In the genomic region with DNA sequence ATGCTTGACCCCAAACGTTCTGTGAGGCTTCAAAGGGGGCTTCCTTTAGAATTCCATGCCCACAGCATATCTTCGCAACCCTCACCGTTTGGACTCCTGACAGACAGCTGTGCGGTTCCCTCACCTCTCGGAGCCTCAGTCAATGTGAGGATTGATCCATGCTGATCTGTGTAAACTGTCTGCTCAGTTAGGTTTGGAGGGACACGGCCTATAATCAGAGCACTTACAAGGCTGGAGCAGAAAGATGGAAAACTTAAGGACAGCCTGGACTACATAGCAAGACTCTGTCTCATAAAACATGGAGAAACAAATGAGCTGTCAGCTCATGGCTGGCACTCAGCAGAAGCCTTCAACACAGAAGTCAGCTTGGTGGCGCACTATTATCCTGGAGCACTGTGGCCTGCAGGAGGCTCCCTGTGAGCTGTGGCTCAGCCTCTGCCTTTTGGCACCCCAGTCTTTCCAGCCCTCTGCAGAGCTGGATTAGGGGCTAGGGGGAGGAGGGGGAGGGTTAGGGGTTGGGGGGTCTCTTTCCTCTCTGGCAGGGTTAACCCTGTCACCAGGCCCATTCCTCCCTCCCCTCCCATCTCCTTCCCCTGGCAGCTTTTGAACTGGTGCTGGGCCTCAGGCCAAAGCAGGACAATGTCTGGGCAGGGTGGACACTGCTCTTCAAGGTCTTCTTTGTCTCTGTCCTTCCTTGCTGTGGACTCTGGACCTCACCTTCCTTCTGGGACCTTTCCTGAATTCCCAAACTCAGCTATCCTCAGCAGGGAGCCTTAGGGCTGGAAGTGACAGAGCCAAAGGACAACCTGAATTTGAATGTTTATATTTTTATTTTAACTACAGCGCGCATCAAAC, we compare ENCODE assay signal across 8 mouse cellular contexts. TPM values are rescaled to one million over a fixed set of nuclear protein-coding genes. Genes with fewer than 3 reads are reported as not detected.
DNase-seq lines count a peak whose midpoint lies in the region; ATAC-seq and TF ChIP-seq lines count a peak whose summit lies in the region.

No protein-coding gene starts in this region.

- peak; percentile 77 for DNase-seq in brain, embryonic 14.5 days (ENCODE audit: low read depth)
- no peak for DNase-seq in layer of hippocampus, adult 9-11 months
- no peak for DNase-seq in c-Kit-positive CD71-positive TER-119-positive erythroid progenitor cells, embryonic 14.5 days (ENCODE audit: low spot score)

- H3K36me3 ChIP-seq in embryonic facial prominence, embryonic 12.5 days, result no peaks in the 10 kb centered on the region
- H3K36me3 ChIP-seq in hindbrain, embryonic 12.5 days, result no peaks in the 10 kb centered on the region
- no peaks in the 10 kb centered on the region for H3K36me3 ChIP-seq in limb, embryonic 15.5 days

- H3K27ac ChIP-seq in embryonic facial prominence, embryonic 12.5 days, result peak overlapping the region; percentile 100
- H3K27ac ChIP-seq in hindbrain, embryonic 12.5 days, result peak overlapping the region; percentile 99
- H3K27ac ChIP-seq in limb, embryonic 15.5 days, result peak overlapping the region; percentile 98
- peak overlapping the region; percentile 47; the same call in 1 of the 2 replicates for H3K27ac ChIP-seq in olfactory bulb, adult 2 months (ENCODE audit: insufficient read depth, low read depth, low read length)

- ATAC-seq in embryonic facial prominence, embryonic 12.5 days (ENCODE audit: insufficient number of reproducible peaks, insufficient read depth, low FRiP score, low TSS enrichment), result no peak
- ATAC-seq in hindbrain, embryonic 12.5 days (ENCODE audit: low FRiP score), result peak; percentile 17; the same call in 1 of the 2 replicates
- ATAC-seq in limb, embryonic 15.5 days (ENCODE audit: insufficient number of reproducible peaks, low FRiP score, low TSS enrichment, low read depth), result no peak
- no peak for ATAC-seq in inflammation-experienced regulatory T-cells, adult 6 months

- 32% methylated on average over 9 of the region's 9 CpGs for WGBS in embryonic facial prominence, embryonic 12.5 days
- 20% methylated on average over 9 of the region's 9 CpGs for WGBS in hindbrain, embryonic 12.5 days
- 37% methylated on average over 9 of the region's 9 CpGs for WGBS in limb, embryonic 15.5 days
- 70% methylated on average over 9 of the region's 9 CpGs for WGBS in olfactory bulb, adult 2 months

- TF ChIP-seq CTCF in brain, embryonic 14.5 days (IDR thresholded peaks at IDR 0.05; ENCODE audit: borderline replicate concordance, extremely low read depth, insufficient read depth, insufficient read length), result peak; percentile 11; the same call in 1 of the 2 replicates
- no peak for TF ChIP-seq CTCF in olfactory bulb, adult 2 months (IDR thresholded peaks at IDR 0.05; ENCODE audit: insufficient read depth, low read depth, low read length)

- H3K27me3 ChIP-seq in embryonic facial prominence, embryonic 12.5 days, result no peaks in the 10 kb centered on the region
- H3K27me3 ChIP-seq in hindbrain, embryonic 12.5 days, result no peaks in the 10 kb centered on the region
- H3K27me3 ChIP-seq in limb, embryonic 15.5 days, result no peaks in the 10 kb centered on the region

- peak overlapping the region; percentile 70 for H3K9ac ChIP-seq in embryonic facial prominence, embryonic 12.5 days
- H3K9ac ChIP-seq in hindbrain, embryonic 12.5 days, result peak overlapping the region; percentile 73
- H3K9ac ChIP-seq in limb, embryonic 15.5 days, result no peak overlapping the region

- H3K4me1 ChIP-seq in embryonic facial prominence, embryonic 12.5 days, result peaks cover 53% of the 10 kb centered on the region
- H3K4me1 ChIP-seq in hindbrain, embryonic 12.5 days, result peaks cover 65% of the 10 kb centered on the region
- H3K4me1 ChIP-seq in limb, embryonic 15.5 days, result peaks cover 62% of the 10 kb centered on the region
- peaks cover 17% of the 10 kb centered on the region for H3K4me1 ChIP-seq in olfactory bulb, adult 2 months (ENCODE audit: control insufficient read depth, insufficient read depth, low read length)

- no peak for TF ChIP-seq POLR2A in brain, embryonic 14.5 days (IDR thresholded peaks at IDR 0.05; ENCODE audit: borderline replicate concordance, extremely low read depth, insufficient read depth, insufficient read length, poor library complexity, severe bottlenecking)
- no peak for TF ChIP-seq POLR2A in olfactory bulb, adult 2 months (IDR thresholded peaks at IDR 0.05; ENCODE audit: insufficient read depth, low read depth, low read length)

- peak overlapping the region; percentile 66 for H3K4me2 ChIP-seq in embryonic facial prominence, embryonic 12.5 days (replicated peaks)
- peak overlapping the region; percentile 71 for H3K4me2 ChIP-seq in hindbrain, embryonic 12.5 days (replicated peaks)
- H3K4me2 ChIP-seq in limb, embryonic 15.5 days, result peak overlapping the region; percentile 79

- no peak overlapping the region for H3K4me3 ChIP-seq in embryonic facial prominence, embryonic 12.5 days
- H3K4me3 ChIP-seq in hindbrain, embryonic 12.5 days, result no peak overlapping the region
- peak overlapping the region; percentile 43; the same call in 1 of the 2 replicates for H3K4me3 ChIP-seq in limb, embryonic 15.5 days
- H3K4me3 ChIP-seq in olfactory bulb, adult 2 months (ENCODE audit: insufficient read depth, low read depth, low read length), result no peak overlapping the region

- no peaks in the 10 kb centered on the region for H3K9me3 ChIP-seq in embryonic facial prominence, embryonic 12.5 days
- no peaks in the 10 kb centered on the region for H3K9me3 ChIP-seq in hindbrain, embryonic 12.5 days (replicated peaks)
- no peaks in the 10 kb centered on the region for H3K9me3 ChIP-seq in limb, embryonic 15.5 days

RNA-seq across cellular contexts. Expression of gene Id3, which starts 7.2 kb away (rescaled TPM):
- polyA plus RNA-seq in brain, embryonic 14.5 days (2012; rRNA removed), result 105 and 107 TPM in 2 replicates
- polyA plus RNA-seq in embryonic facial prominence, embryonic 12.5 days (2016; fragmentation: Nextera tagmentation; extraction: Ambion mirVana), result 612 and 623 TPM in 2 replicates
- polyA plus RNA-seq in hindbrain, embryonic 12.5 days (2016; fragmentation: Nextera tagmentation; extraction: Ambion mirVana), result 372 and 426 TPM in 2 replicates
- polyA plus RNA-seq in limb, embryonic 15.5 days (2015; fragmentation: Nextera tagmentation; extraction: Ambion mirVana), result 488 and 490 TPM in 2 replicates
- not detected in 2 replicates for polyA plus RNA-seq in olfactory bulb, adult 2 months (2012; ENCODE audit: insufficient read depth, insufficient read length, low replicate concordance, missing spikeins)
- 100 to 1,000 TPM; 125 to 343 (median 290) TPM for polyA plus RNA-seq in inflammation-experienced regulatory T-cells, adult 6 months (2017; shearing (Covaris generic))

RNA-seq across cellular contexts. Expression of gene E2f2, which starts 36.1 kb away (rescaled TPM):
- 3.5 and 5.1 TPM in 2 replicates for polyA plus RNA-seq in brain, embryonic 14.5 days (2012; rRNA removed)
- 8.3 and 8.7 TPM in 2 replicates for polyA plus RNA-seq in embryonic facial prominence, embryonic 12.5 days (2016; fragmentation: Nextera tagmentation; extraction: Ambion mirVana)
- 7.0 and 7.9 TPM in 2 replicates for polyA plus RNA-seq in hindbrain, embryonic 12.5 days (2016; fragmentation: Nextera tagmentation; extraction: Ambion mirVana)
- 10.0 and 14.5 TPM in 2 replicates for polyA plus RNA-seq in limb, embryonic 15.5 days (2015; fragmentation: Nextera tagmentation; extraction: Ambion mirVana)
- polyA plus RNA-seq in olfactory bulb, adult 2 months (2012; ENCODE audit: insufficient read depth, insufficient read length, low replicate concordance, missing spikeins), result 129 TPM in 1 of 2 replicates, not detected in the other
- polyA plus RNA-seq in inflammation-experienced regulatory T-cells, adult 6 months (2017; shearing (Covaris generic)), result 10 to 100 TPM; 15.0 to 44.4 (median 16.8) TPM

Comparison
In these comparisons a context has a peak if more than half of its experiments do, and no peak if none do; other contexts are left out.
1. H3K27ac ChIP-seq: peak in every context shown above with its lines; median percentile 100 in embryonic facial prominence, embryonic 12.5 days; 99 in hindbrain, embryonic 12.5 days; 98 in limb, embryonic 15.5 days; 47 in olfactory bulb, adult 2 months.
2. RNA of gene Id3, which starts 7.2 kb away (polyA plus RNA-seq): 612 to 623 TPM in embryonic facial prominence, embryonic 12.5 days, 488 to 490 TPM in limb, embryonic 15.5 days, 372 to 426 TPM in hindbrain, embryonic 12.5 days, 125 to 343 TPM in inflammation-experienced regulatory T-cells, adult 6 months and 105 to 107 TPM in brain, embryonic 14.5 days; not detected in olfactory bulb, adult 2 months; every median in the first group is over 100 times any median in the second.
3. Peak in every context shown above with its lines, with median percentiles within 50 percentile points of each other: H3K4me2 ChIP-seq.